Mouse (Mus musculus): ENCODE results near the gene Pls3. TPM values are rescaled to one million over a fixed set of nuclear protein-coding genes. Genes with fewer than 3 reads are reported as not detected.
A peak's percentile ranks its signal among the peaks of the same experiment; 100 is the strongest.

The Pls3 gene
- polyA plus RNA-seq, 1 experiment from 2014 or later: 39.3 TPM

GRCm38 (mm10) chrX:75834836-75835235 is 40.1 kb downstream of the Pls3 start:
- Histone ChIP-seq H3K36me3 (no peaks in the 10 kb centered on the region), H3K4me2 (replicated peaks) (no peak overlapping the region), H3K9me3 (no peaks in the 10 kb centered on the region), H3K4me1 (no peaks in the 10 kb centered on the region), H3K4me3 (no peak overlapping the region), H3K9ac (replicated peaks) (no peak overlapping the region), H3K27me3 (no peaks in the 10 kb centered on the region), H3K27ac (replicated peaks) (no peak overlapping the region)
- ATAC-seq (replicated peaks): no peak
- 71% methylated on average over 2 of the region's 2 CpGs for WGBS

- no peak for ATAC-seq (replicated peaks)
- H3K9ac ChIP-seq (replicated peaks): no peak overlapping the region
- H3K9me3 ChIP-seq: no peaks in the 10 kb centered on the region
- no peak overlapping the region for H3K27ac ChIP-seq (replicated peaks)
- no peak overlapping the region for H3K4me2 ChIP-seq (replicated peaks)
- H3K36me3 ChIP-seq: no peaks in the 10 kb centered on the region
- no peak overlapping the region for H3K4me3 ChIP-seq
- no peaks in the 10 kb centered on the region for H3K27me3 ChIP-seq
- no peaks in the 10 kb centered on the region for H3K4me1 ChIP-seq
- 93% methylated on average over 2 of the region's 2 CpGs for WGBS
These were observed 40.7 kb downstream of the Pls3 start for GRCm38 (mm10) chrX:75834286-75834685.

GRCm38 (mm10) chrX:75833006-75833641 is 41.9 kb downstream of the Pls3 start:
- H3K9ac ChIP-seq (replicated peaks): no peak overlapping the region
- H3K4me2 ChIP-seq (replicated peaks): no peak overlapping the region

GRCm38 (mm10) chrX:75829867-75830255 is 45.1 kb downstream of the Pls3 start:
- H3K4me1 ChIP-seq: no peaks in the 10 kb centered on the region
- no peaks in the 10 kb centered on the region for H3K27me3 ChIP-seq
- H3K27ac ChIP-seq (replicated peaks): no peak overlapping the region
- H3K4me2 ChIP-seq (replicated peaks): no peak overlapping the region
- no peak overlapping the region for H3K9ac ChIP-seq (replicated peaks)
- 15% methylated on average over 2 of the region's 2 CpGs for WGBS
- no peaks in the 10 kb centered on the region for H3K9me3 ChIP-seq
- ATAC-seq (replicated peaks): no peak
- no peak overlapping the region for H3K4me3 ChIP-seq
- no peaks in the 10 kb centered on the region for H3K36me3 ChIP-seq

More at GRCm38 (mm10) chrX:75833006-75833641, 41.9 kb downstream of the Pls3 start:
- 61% methylated on average over 11 of the region's 11 CpGs for WGBS
- H3K4me1 ChIP-seq: no peaks in the 10 kb centered on the region
- H3K27ac ChIP-seq (replicated peaks): no peak overlapping the region; the same call in 1 of the 2 replicates
- no peaks in the 10 kb centered on the region for H3K9me3 ChIP-seq
- H3K27me3 ChIP-seq: no peaks in the 10 kb centered on the region
- no peak overlapping the region for H3K4me3 ChIP-seq
- ATAC-seq (replicated peaks): no peak; the same call in 1 of the 2 replicates
- H3K36me3 ChIP-seq: no peaks in the 10 kb centered on the region

GRCm38 (mm10) chrX:75829240-75829866 is 45.6 kb downstream of the Pls3 start:
- H3K27me3 ChIP-seq: no peaks in the 10 kb centered on the region
- WGBS: 43% methylated on average over 7 of the region's 7 CpGs
- H3K9ac ChIP-seq (replicated peaks): no peak overlapping the region
- H3K4me1 ChIP-seq: no peaks in the 10 kb centered on the region
- ATAC-seq (replicated peaks): no peak
- H3K9me3 ChIP-seq: no peaks in the 10 kb centered on the region
- H3K4me3 ChIP-seq: no peak overlapping the region
- no peaks in the 10 kb centered on the region for H3K36me3 ChIP-seq
- H3K4me2 ChIP-seq (replicated peaks): no peak overlapping the region
- no peak overlapping the region for H3K27ac ChIP-seq (replicated peaks)

GRCm38 (mm10) chrX:75818647-75819271 is 56.2 kb downstream of the Pls3 start:
- Histone ChIP-seq H3K27ac (replicated peaks) (no peak overlapping the region), H3K4me2 (replicated peaks) (no peak overlapping the region), H3K4me3 (no peak overlapping the region), H3K4me1 (no peaks in the 10 kb centered on the region), H3K9me3 (no peaks in the 10 kb centered on the region), H3K9ac (replicated peaks) (no peak overlapping the region), H3K36me3 (no peaks in the 10 kb centered on the region), H3K27me3 (no peaks in the 10 kb centered on the region)
- ATAC-seq (replicated peaks): no peak
- WGBS: 52% methylated on average over 1 of the region's 1 CpGs

- 74% methylated on average over 2 of the region's 2 CpGs for WGBS
These were observed 60.0 kb downstream of the Pls3 start for GRCm38 (mm10) chrX:75814958-75815357.

GRCm38 (mm10) chrX:75814123-75814522 is 60.9 kb downstream of the Pls3 start:
- ATAC-seq (replicated peaks): 0 out of 2 replicates have a peak, but pooled peaks have one; percentile 46
- WGBS: 74% methylated on average over 4 of the region's 4 CpGs
- no peaks in the 10 kb centered on the region for H3K4me1 ChIP-seq

More at GRCm38 (mm10) chrX:75814958-75815357, 60.0 kb downstream of the Pls3 start:
- no peaks in the 10 kb centered on the region for H3K27me3 ChIP-seq
- H3K9me3 ChIP-seq: no peaks in the 10 kb centered on the region
- no peak overlapping the region for H3K27ac ChIP-seq (replicated peaks)
- H3K36me3 ChIP-seq: no peaks in the 10 kb centered on the region
- no peaks in the 10 kb centered on the region for H3K4me1 ChIP-seq
- no peak overlapping the region for H3K4me3 ChIP-seq
- no peak for ATAC-seq (replicated peaks)
- no peak overlapping the region for H3K4me2 ChIP-seq (replicated peaks)
- H3K9ac ChIP-seq (replicated peaks): no peak overlapping the region

GRCm38 (mm10) chrX:75796583-75796982 is 78.4 kb downstream of the Pls3 start:
- Histone ChIP-seq H3K4me1 (no peaks in the 10 kb centered on the region), H3K27me3 (no peaks in the 10 kb centered on the region), H3K4me3 (no peak overlapping the region), H3K9ac (replicated peaks) (no peak overlapping the region), H3K27ac (replicated peaks) (no peak overlapping the region), H3K4me2 (replicated peaks) (no peak overlapping the region), H3K9me3 (no peaks in the 10 kb centered on the region), H3K36me3 (no peaks in the 10 kb centered on the region)
- no peak for ATAC-seq (replicated peaks)
- WGBS: 28% methylated on average over 4 of the region's 4 CpGs

More at GRCm38 (mm10) chrX:75814123-75814522, 60.9 kb downstream of the Pls3 start:
- H3K27ac ChIP-seq (replicated peaks): no peak overlapping the region
- no peak overlapping the region for H3K9ac ChIP-seq (replicated peaks)
- H3K4me3 ChIP-seq: no peak overlapping the region
- H3K4me2 ChIP-seq (replicated peaks): no peak overlapping the region
- no peaks in the 10 kb centered on the region for H3K36me3 ChIP-seq
- no peaks in the 10 kb centered on the region for H3K27me3 ChIP-seq
- no peaks in the 10 kb centered on the region for H3K9me3 ChIP-seq

- WGBS: 88% methylated on average over 4 of the region's 4 CpGs
- ATAC-seq (replicated peaks): no peak
- H3K36me3 ChIP-seq: no peaks in the 10 kb centered on the region
- no peaks in the 10 kb centered on the region for H3K27me3 ChIP-seq
- H3K27ac ChIP-seq (replicated peaks): no peak overlapping the region
- no peak overlapping the region for H3K9ac ChIP-seq (replicated peaks)
- no peaks in the 10 kb centered on the region for H3K4me1 ChIP-seq
- H3K9me3 ChIP-seq: no peaks in the 10 kb centered on the region
- H3K4me2 ChIP-seq (replicated peaks): no peak overlapping the region
- no peak overlapping the region for H3K4me3 ChIP-seq
These were observed 95.2 kb downstream of the Pls3 start for GRCm38 (mm10) chrX:75779796-75780195.

GRCm38 (mm10) chrX:75777461-75777860 is 97.5 kb downstream of the Pls3 start:
- no peak overlapping the region for H3K27ac ChIP-seq (replicated peaks)
- H3K4me1 ChIP-seq: no peaks in the 10 kb centered on the region
- no peak overlapping the region for H3K4me2 ChIP-seq (replicated peaks)
- WGBS: 86% methylated on average over 2 of the region's 2 CpGs
- H3K9ac ChIP-seq (replicated peaks): no peak overlapping the region
- ATAC-seq (replicated peaks): no peak
- H3K4me3 ChIP-seq: no peak overlapping the region
- H3K9me3 ChIP-seq: no peaks in the 10 kb centered on the region
- no peaks in the 10 kb centered on the region for H3K36me3 ChIP-seq
- H3K27me3 ChIP-seq: no peaks in the 10 kb centered on the region

- Histone ChIP-seq H3K4me3 (peak overlapping the region; percentile 56), H3K9me3 (no peaks in the 10 kb centered on the region), H3K27ac (replicated peaks) (peak overlapping the region; percentile 93), H3K36me3 (no peaks in the 10 kb centered on the region), H3K27me3 (no peaks in the 10 kb centered on the region), H3K4me1 (peaks cover 12% of the 10 kb centered on the region), H3K4me2 (replicated peaks) (peak overlapping the region; percentile 54), H3K9ac (replicated peaks) (peak overlapping the region; percentile 67)
- ATAC-seq (replicated peaks): peak; percentile 65
- 36% methylated on average over 7 of the region's 7 CpGs for WGBS
These were observed 110.1 kb downstream of the Pls3 start for GRCm38 (mm10) chrX:75764794-75765328.

Data from forebrain, embryonic 15.5 days (tissue).